Mouse (Mus musculus): ENCODE measurements around the gene Syne3. TPM values are rescaled to one million over a fixed set of nuclear protein-coding genes. Genes with fewer than 3 reads are reported as not detected.

Syne3 gene
- polyA plus RNA-seq, 1 experiment from 2014 or later, result 0.61 TPM

GRCm38 (mm10) chr12:104997641-104998293 is 11.8 kb downstream of the Syne3 start:
- Histone ChIP-seq H3K27ac (no peak overlapping the region), H3K9me3 (no peaks in the 10 kb centered on the region), H3K9ac (replicated peaks) (no peak overlapping the region), H3K27me3 (peaks cover 16% of the 10 kb centered on the region; the same call in 1 of the 2 replicates), H3K4me1 (replicated peaks) (peaks cover 2% of the 10 kb centered on the region; the same call in 1 of the 2 replicates), H3K36me3 (no peaks in the 10 kb centered on the region), H3K4me2 (no peak overlapping the region), H3K4me3 (replicated peaks) (no peak overlapping the region)
- WGBS, result 78% methylated on average over 10 of the region's 10 CpGs
- ATAC-seq (ENCODE audit: insufficient number of reproducible peaks, insufficient read depth, low FRiP score, low TSS enrichment, low read depth), result no peak

- Histone ChIP-seq H3K4me2 (no peak overlapping the region), H3K27ac (no peak overlapping the region), H3K36me3 (no peaks in the 10 kb centered on the region), H3K9ac (replicated peaks) (no peak overlapping the region), H3K27me3 (peaks cover 16% of the 10 kb centered on the region; the same call in 1 of the 2 replicates), H3K9me3 (no peaks in the 10 kb centered on the region), H3K4me1 (replicated peaks) (no peaks in the 10 kb centered on the region), H3K4me3 (replicated peaks) (no peak overlapping the region)
- no peak for ATAC-seq (ENCODE audit: insufficient number of reproducible peaks, insufficient read depth, low FRiP score, low TSS enrichment, low read depth)
- WGBS, result 83% methylated on average over 10 of the region's 10 CpGs
Observed at GRCm38 (mm10) chr12:104997159-104997558, 12.4 kb downstream of the Syne3 start.

GRCm38 (mm10) chr12:104996012-104996728 is 13.4 kb downstream of the Syne3 start:
- 82% methylated on average over 9 of the region's 9 CpGs for WGBS
- peaks cover 16% of the 10 kb centered on the region; the same call in 1 of the 2 replicates for H3K27me3 ChIP-seq

GRCm38 (mm10) chr12:104995259-104995876 is 14.2 kb downstream of the Syne3 start:
- Histone ChIP-seq H3K4me3 (replicated peaks) (no peak overlapping the region), H3K36me3 (no peaks in the 10 kb centered on the region), H3K4me2 (no peak overlapping the region), H3K27ac (no peak overlapping the region), H3K9ac (replicated peaks) (no peak overlapping the region), H3K9me3 (no peaks in the 10 kb centered on the region), H3K4me1 (replicated peaks) (no peaks in the 10 kb centered on the region), H3K27me3 (peaks cover 16% of the 10 kb centered on the region; the same call in 1 of the 2 replicates)
- whole genome bisulfite sequencing, result 82% methylated on average over 12 of the region's 12 CpGs
- ATAC-seq (ENCODE audit: insufficient number of reproducible peaks, insufficient read depth, low FRiP score, low TSS enrichment, low read depth), result no peak

More at GRCm38 (mm10) chr12:104996012-104996728, 13.4 kb downstream of the Syne3 start:
- Histone ChIP-seq H3K4me3 (replicated peaks) (no peak overlapping the region), H3K36me3 (no peaks in the 10 kb centered on the region), H3K9ac (replicated peaks) (no peak overlapping the region), H3K27ac (no peak overlapping the region), H3K4me2 (no peak overlapping the region), H3K9me3 (no peaks in the 10 kb centered on the region), H3K4me1 (replicated peaks) (no peaks in the 10 kb centered on the region)
- ATAC-seq (ENCODE audit: insufficient number of reproducible peaks, insufficient read depth, low FRiP score, low TSS enrichment, low read depth), result no peak

GRCm38 (mm10) chr12:104992838-104993237 is 16.8 kb downstream of the Syne3 start:
- whole genome bisulfite sequencing, result 80% methylated on average over 8 of the region's 8 CpGs

GRCm38 (mm10) chr12:104992123-104992741 is 17.4 kb downstream of the Syne3 start:
- no peak for ATAC-seq (ENCODE audit: insufficient number of reproducible peaks, insufficient read depth, low FRiP score, low TSS enrichment, low read depth)
- H3K9me3 ChIP-seq, result no peaks in the 10 kb centered on the region
- H3K4me3 ChIP-seq (replicated peaks), result no peak overlapping the region
- peaks cover 12% of the 10 kb centered on the region; the same call in 1 of the 2 replicates for H3K27me3 ChIP-seq
- H3K9ac ChIP-seq (replicated peaks), result no peak overlapping the region
- no peak overlapping the region for H3K4me2 ChIP-seq
- H3K36me3 ChIP-seq, result no peaks in the 10 kb centered on the region
- no peak overlapping the region for H3K27ac ChIP-seq
- no peaks in the 10 kb centered on the region for H3K4me1 ChIP-seq (replicated peaks)
- 86% methylated on average over 10 of the region's 10 CpGs for WGBS

More at GRCm38 (mm10) chr12:104992838-104993237, 16.8 kb downstream of the Syne3 start:
- H3K4me3 ChIP-seq (replicated peaks), result no peak overlapping the region
- H3K9me3 ChIP-seq, result no peaks in the 10 kb centered on the region
- no peak overlapping the region for H3K9ac ChIP-seq (replicated peaks)
- H3K4me1 ChIP-seq (replicated peaks), result no peaks in the 10 kb centered on the region
- ATAC-seq (ENCODE audit: insufficient number of reproducible peaks, insufficient read depth, low FRiP score, low TSS enrichment, low read depth), result no peak
- no peak overlapping the region for H3K27ac ChIP-seq
- peaks cover 12% of the 10 kb centered on the region; the same call in 1 of the 2 replicates for H3K27me3 ChIP-seq
- H3K4me2 ChIP-seq, result no peak overlapping the region
- H3K36me3 ChIP-seq, result no peaks in the 10 kb centered on the region

GRCm38 (mm10) chr12:104990741-104991454 is 18.7 kb downstream of the Syne3 start:
- Histone ChIP-seq H3K4me1 (replicated peaks) (no peaks in the 10 kb centered on the region), H3K27ac (no peak overlapping the region), H3K4me3 (replicated peaks) (no peak overlapping the region), H3K27me3 (peaks cover 12% of the 10 kb centered on the region; the same call in 1 of the 2 replicates), H3K36me3 (no peaks in the 10 kb centered on the region), H3K9me3 (no peaks in the 10 kb centered on the region), H3K9ac (replicated peaks) (no peak overlapping the region), H3K4me2 (no peak overlapping the region)
- no peak for ATAC-seq (ENCODE audit: insufficient number of reproducible peaks, insufficient read depth, low FRiP score, low TSS enrichment, low read depth)
- WGBS, result 88% methylated on average over 13 of the region's 13 CpGs

- H3K4me1 ChIP-seq (replicated peaks), result peaks cover 11% of the 10 kb centered on the region
- no peaks in the 10 kb centered on the region for H3K36me3 ChIP-seq
- WGBS, result 82% methylated on average over 7 of the region's 7 CpGs
- no peak for ATAC-seq (ENCODE audit: insufficient number of reproducible peaks, insufficient read depth, low FRiP score, low TSS enrichment, low read depth)
- no peak overlapping the region for H3K27ac ChIP-seq
- H3K4me2 ChIP-seq, result no peak overlapping the region
- H3K27me3 ChIP-seq, result no peaks in the 10 kb centered on the region
- H3K4me3 ChIP-seq (replicated peaks), result no peak overlapping the region
- H3K9ac ChIP-seq (replicated peaks), result no peak overlapping the region
- no peaks in the 10 kb centered on the region for H3K9me3 ChIP-seq
Observed at GRCm38 (mm10) chr12:104987936-104988335, 21.7 kb downstream of the Syne3 start.

- H3K36me3 ChIP-seq, result no peaks in the 10 kb centered on the region
- no peak overlapping the region for H3K9ac ChIP-seq (replicated peaks)
- H3K4me3 ChIP-seq (replicated peaks), result no peak overlapping the region
- H3K4me2 ChIP-seq, result no peak overlapping the region
- no peaks in the 10 kb centered on the region for H3K27me3 ChIP-seq
- H3K4me1 ChIP-seq (replicated peaks), result peaks cover 11% of the 10 kb centered on the region
- ATAC-seq (ENCODE audit: insufficient number of reproducible peaks, insufficient read depth, low FRiP score, low TSS enrichment, low read depth), result no peak
- 92% methylated on average over 9 of the region's 9 CpGs for WGBS
- no peak overlapping the region for H3K27ac ChIP-seq
- H3K9me3 ChIP-seq, result no peaks in the 10 kb centered on the region
Observed at GRCm38 (mm10) chr12:104986781-104987180, 22.8 kb downstream of the Syne3 start.

- no peak overlapping the region for H3K27ac ChIP-seq
- H3K4me3 ChIP-seq (replicated peaks), result no peak overlapping the region
- peaks cover 11% of the 10 kb centered on the region for H3K4me1 ChIP-seq (replicated peaks)
- H3K9ac ChIP-seq (replicated peaks), result no peak overlapping the region
- no peaks in the 10 kb centered on the region for H3K9me3 ChIP-seq
- H3K27me3 ChIP-seq, result no peaks in the 10 kb centered on the region
- H3K36me3 ChIP-seq, result no peaks in the 10 kb centered on the region
- no peak overlapping the region for H3K4me2 ChIP-seq
- ATAC-seq (ENCODE audit: insufficient number of reproducible peaks, insufficient read depth, low FRiP score, low TSS enrichment, low read depth), result no peak
- WGBS, result 69% methylated on average over 2 of the region's 2 CpGs
Observed at GRCm38 (mm10) chr12:104986001-104986400, 23.6 kb downstream of the Syne3 start.

All from limb, embryonic 12.5 days (tissue).